Mouse (Mus musculus) left cerebral cortex, adult 2 months (tissue): ENCODE measurements at regions not wholly inside any gene's neighbourhood (a gene's known extent, or its start where the extent isn't known, plus 50 kb on each side); places are given as distances from the start of the nearest gene placed in this dataset.

Source experiments
- DNase-seq, 2 experiments: peaks; one replicate each; pipeline ENCODE4 v3.0.0; 2021 to 2022; ENCODE audit warnings: low spot score in 2 of 2, mixed read lengths in 1 of 2; ENCODE audit errors: extremely low spot score in 1 of 2
- H3K27ac ChIP-seq: fragments of 200-600 bp; 2 replicates; pipeline ENCODE4 v1.8.1; 2022
- H3K4me3 ChIP-seq: fragments of 200-600 bp; 2 replicates; pipeline ENCODE4 v1.8.1; 2022
- CTCF ChIP-seq: fragments of 200-600 bp; IDR thresholded peaks from 2 replicates; pipeline ENCODE4 v1.8.1; 2022; ENCODE audit warnings: antibody characterized with exemption, mild to moderate bottlenecking, moderate library complexity
- intact Hi-C: fragments of 180-260 bp; cut with DNase I; formaldehyde crosslinking; loops from one replicate; pipeline ENCODE4 v1.15.1; 2025

DNA sequence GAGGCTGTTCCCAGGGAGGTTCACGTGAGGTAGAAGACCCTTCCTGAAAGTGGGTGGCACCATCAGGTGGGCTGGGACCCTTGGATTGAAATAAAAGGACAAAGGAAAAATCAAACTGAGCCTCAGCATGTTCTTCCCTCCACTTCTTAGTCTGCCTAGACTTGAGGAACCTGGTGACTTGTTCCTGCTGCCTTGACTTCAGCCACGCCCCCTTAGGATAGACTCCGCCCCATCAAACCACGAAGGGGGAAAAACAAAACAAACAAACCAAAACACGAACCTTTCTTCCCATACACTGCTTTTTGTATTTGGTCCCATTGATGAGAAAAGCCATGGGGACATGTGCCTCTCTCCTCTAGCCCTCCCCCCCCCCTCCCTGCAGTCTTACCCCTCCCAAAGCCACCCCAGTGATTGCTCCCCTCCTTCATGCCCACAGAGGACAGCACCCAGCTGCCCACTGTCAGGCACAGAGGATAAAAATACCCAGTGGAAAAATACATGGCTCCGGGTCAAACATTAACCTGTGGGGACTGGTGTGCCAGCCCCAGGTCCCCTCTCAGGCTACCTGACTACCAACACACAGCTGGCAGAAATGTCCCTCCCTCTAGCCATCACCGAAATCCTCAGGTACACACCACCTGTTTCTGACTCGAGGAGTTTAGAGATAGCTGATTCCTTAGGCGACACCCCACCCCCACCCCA lies 148.0 kb downstream of the Vegfa start:
- TF ChIP-seq CTCF = no peak
- no peak for DNase-seq
- Histone ChIP-seq H3K4me3 (no peak overlapping the region), H3K27ac (no peak overlapping the region)
- intact Hi-C loops = no loop called here

DNA sequence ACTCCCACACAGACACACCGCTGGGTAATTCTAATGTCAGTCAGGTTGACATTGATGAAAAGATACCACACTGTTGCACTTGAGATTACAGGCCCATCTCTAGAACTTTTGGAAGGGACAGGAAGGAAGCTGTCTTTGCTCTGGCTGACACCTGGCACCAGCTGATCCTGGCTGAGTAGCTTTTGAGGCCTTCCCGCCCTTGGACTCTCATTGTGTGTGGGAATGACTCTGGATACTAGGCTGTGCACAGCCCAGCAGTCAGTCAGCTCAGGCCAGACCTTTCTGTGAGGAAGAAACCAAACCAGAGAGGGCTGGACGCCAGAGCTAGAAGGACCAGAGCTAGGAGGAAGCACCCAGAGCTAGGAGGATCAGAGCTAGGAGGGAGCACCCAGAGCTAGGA lies 149.0 kb upstream of the 1600014C23Rik start:
- Histone ChIP-seq H3K27ac (no peak overlapping the region), H3K4me3 (no peak overlapping the region)
- intact Hi-C loops = no loop called here
- no peak for TF ChIP-seq CTCF
- no peak for DNase-seq

DNA sequence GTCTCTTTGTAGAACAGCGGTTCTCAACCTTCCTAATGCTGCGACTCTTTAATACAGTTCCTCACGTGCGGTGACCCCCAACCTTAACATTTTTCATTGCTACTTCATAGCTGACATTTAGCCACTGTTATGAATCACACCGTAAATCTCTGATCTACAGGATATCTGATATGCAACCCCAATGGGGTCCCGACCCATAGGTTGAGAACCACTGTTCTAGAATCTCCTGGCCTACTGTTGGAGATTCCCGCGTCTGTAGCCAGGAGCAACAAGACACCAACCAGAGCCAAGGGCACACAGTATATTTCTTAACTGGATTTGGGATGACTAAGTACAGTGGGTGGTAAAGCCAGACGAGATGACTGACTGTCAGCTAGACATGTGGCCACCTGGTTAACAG lies 147.6 kb upstream of the 1600014C23Rik start:
- Histone ChIP-seq H3K4me3 (no peak overlapping the region), H3K27ac (no peak overlapping the region)
- DNase-seq = no peak
- intact Hi-C loops = no loop called here
- no peak for TF ChIP-seq CTCF

GRCm38 (mm10) chr17:45880761-45881160 lies 147.1 kb upstream of the 1600014C23Rik start:
- no peak for DNase-seq
- no peak for TF ChIP-seq CTCF
- Histone ChIP-seq H3K27ac (no peak overlapping the region), H3K4me3 (no peak overlapping the region)
- intact Hi-C loops = no loop called here

DNA sequence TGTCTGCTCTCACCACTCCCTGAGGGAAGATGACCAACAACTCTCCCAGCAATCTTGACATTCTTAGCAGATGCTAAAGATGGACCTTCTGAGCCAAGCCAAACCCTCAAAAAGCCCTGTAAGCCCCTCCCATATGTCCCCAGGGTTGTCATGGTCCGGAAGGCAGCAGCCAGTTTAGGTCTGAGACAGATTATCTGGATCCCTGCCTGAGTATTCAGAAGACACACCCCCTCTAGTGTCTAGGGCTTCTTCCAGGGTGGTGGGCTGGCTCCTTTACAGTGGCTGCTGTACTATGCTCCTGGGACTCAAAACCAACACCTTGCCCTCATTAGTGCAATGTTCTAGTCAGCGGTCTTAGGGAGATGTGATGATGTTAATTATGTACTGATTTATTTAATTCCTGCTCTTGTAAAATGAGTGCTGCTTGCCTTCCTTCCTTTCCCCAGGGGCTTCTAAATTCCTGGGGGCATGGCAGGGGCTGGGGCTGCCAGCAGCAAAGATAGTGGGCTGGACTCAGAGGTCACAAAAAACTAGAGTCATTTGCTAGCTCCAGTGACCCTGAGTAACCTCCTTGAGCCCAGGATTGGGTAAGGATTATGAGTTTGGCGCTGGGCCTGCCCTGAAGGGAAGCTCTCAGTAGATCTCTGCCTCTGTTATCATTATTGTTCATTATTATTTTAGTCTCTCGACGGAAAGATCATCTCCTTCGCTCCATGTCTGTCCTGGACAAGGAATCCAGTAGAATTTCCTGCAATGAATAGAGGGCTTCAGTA lies 146.0 kb upstream of the 1600014C23Rik start:
- intact Hi-C loops = no loop called here
- Histone ChIP-seq H3K27ac (no peak overlapping the region), H3K4me3 (no peak overlapping the region)
- TF ChIP-seq CTCF = no peak
- DNase-seq = no peak

GRCm38 (mm10) chr17:45878394-45878793 lies 144.8 kb upstream of the 1600014C23Rik start:
- no peak for DNase-seq
- Histone ChIP-seq H3K27ac (no peak overlapping the region), H3K4me3 (no peak overlapping the region)
- TF ChIP-seq CTCF = peak; percentile 5; the same call in 1 of the 2 replicates
- intact Hi-C loops = no loop called here

GRCm38 (mm10) chr17:45875325-45875724 lies 141.7 kb upstream of the 1600014C23Rik start:
- Histone ChIP-seq H3K4me3 (no peak overlapping the region), H3K27ac (no peak overlapping the region)
- DNase-seq = no peak
- intact Hi-C loops = no loop called here
- no peak for TF ChIP-seq CTCF

DNA sequence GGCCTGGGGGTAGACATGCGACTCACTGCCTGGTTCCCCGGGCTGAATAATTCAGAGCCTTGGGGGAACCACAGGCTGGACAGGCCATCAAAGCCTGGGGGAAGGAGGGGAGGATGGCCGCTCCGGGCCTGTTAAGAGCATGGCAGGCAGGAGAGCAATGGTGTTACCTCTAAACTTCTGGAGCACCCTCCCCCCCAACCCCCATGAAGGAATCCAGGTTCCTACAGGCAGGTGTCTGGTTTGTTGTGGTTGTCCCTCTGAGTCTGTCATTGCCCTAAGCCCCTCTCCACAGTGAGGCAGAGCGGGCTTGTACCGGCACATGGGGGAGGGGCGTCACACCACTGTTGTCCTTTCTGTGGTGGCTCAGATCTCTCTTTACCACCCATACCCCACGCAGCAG lies 140.4 kb upstream of the 1600014C23Rik start:
- Histone ChIP-seq H3K27ac (no peak overlapping the region), H3K4me3 (no peak overlapping the region)
- intact Hi-C loops = no loop called here
- TF ChIP-seq CTCF = no peak
- DNase-seq = no peak

DNA sequence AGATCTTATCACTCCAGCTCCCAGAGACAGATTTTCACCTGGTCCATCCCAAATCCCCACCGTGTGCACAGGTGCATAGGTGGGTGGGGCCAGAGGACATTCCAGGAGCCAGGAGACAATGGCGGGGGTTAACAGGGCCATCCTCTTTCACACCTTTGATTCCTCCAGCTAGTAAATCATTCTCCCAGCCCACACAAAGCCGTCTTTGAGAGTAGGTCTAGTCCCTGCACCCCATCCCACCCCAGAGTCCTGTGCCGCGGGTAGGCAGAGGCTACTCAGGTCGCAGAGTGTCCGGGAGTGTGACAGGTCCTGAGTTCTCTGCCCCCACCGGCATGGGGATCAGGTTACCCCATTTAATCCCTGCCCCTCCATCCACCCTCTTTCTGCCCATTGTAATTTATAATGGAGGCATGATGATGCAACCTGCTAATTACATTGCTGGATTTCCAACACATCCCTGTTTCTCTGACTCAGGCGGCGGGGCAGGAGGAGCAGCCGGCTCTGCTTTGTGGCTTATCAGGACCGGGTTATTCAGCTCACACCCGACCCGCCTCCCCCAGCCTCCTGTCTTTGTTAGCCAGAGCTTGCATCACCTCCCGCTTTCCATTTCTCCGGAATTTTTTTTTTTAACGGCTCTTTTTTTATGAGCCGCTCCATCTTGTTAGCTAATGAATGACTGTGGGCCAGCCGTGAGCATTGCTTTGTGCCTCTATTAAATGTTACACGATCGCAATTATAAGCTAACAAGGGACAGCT lies 139.7 kb upstream of the 1600014C23Rik start:
- DNase-seq = peak in 1 of 2 experiments; percentile 27
- intact Hi-C loops = no loop called here
- H3K27ac ChIP-seq = no peak overlapping the region
- no peak for TF ChIP-seq CTCF
- H3K4me3 ChIP-seq = no peak overlapping the region; the same call in 1 of the 2 replicates

DNA sequence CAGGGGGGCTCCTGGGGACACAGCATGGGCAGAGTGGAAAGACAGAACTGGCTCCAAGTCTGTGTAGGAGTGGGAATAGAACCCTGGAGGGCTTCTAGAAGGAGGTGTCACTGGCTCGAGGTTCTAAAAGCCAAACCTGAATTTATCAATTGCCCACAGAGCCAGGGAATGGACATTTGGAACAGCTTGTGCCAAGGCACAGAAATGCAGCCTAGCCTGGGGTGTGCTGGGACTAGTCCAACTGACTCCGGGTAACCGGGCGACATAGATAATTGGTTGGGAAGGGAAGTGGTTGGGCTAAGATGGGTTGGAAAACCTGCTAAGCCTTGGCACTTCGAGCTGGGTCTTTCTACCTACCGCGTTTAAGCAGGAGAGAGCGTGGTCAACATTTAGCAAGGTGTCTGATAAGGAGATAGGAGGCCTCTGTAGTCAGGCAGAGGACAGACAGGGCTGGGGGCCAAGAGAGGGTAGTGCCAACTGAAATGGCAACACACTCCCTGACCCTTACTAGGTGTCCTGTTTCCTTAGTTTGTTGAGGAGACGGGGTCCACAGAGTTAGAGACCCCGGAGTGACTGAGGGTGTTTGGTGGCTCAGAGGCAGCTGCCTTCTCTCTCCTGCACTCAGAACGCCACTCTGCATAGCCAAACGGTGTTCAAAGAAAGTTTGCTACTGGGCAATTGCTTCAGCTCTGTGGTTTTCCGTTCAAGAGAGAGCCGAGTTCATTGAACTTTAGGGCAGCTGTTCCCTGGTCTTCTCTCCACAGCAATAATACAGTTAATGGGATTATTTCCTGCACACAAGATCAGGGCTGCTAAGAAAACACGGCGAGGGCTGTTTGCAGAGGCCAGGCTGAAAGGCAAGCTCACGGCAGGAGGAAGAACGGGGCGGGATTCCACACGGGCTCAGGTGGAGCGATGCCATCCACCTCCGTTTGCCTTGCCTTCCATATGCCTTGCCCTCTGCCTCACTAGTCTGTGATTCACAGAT lies 138.3 kb upstream of the 1600014C23Rik start:
- intact Hi-C loops = no loop called here
- no peak for TF ChIP-seq CTCF
- Histone ChIP-seq H3K4me3 (no peak overlapping the region), H3K27ac (no peak overlapping the region)
- no peak for DNase-seq

DNA sequence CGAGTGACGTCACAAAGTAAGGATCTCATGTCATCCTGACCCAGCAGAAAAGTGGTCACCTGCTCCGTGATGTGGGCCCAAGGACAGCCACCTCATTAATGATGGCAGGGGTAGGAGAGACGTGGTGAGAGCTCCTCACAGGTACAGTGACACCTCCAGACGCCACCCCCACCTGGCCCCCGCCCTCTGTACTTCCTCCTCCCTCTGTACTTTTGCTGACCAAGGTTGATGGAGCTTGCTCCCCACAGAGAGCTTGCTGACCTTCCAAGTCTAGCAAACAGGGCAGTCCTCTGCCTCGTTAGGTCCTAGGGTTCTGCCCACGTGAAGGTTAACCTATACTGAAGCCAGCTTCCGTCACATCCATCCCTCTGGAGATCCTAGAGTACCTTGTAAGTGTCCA lies 137.4 kb upstream of the 1600014C23Rik start:
- no peak for DNase-seq
- TF ChIP-seq CTCF = no peak
- Histone ChIP-seq H3K4me3 (no peak overlapping the region), H3K27ac (no peak overlapping the region)
- intact Hi-C loops = no loop called here
